Mouse (Mus musculus) cerebellum, adult 2 months (tissue): Measurements from ENCODE around the gene Gng7. TPM values are rescaled to one million over a fixed set of nuclear protein-coding genes. Genes with fewer than 3 reads are reported as not detected.

ENCODE experiments used
- DNase-seq, 2 experiments: peaks; one replicate each; pipeline ENCODE4 v3.0.0; 2021
- H3K27ac ChIP-seq: fragments of 200-500 bp; 2 replicates; pipeline ENCODE4 v1.5.1; 2012; ENCODE audit warnings: low read length, control low read depth, inconsistent platforms; ENCODE audit not compliant: insufficient read depth
- H3K27me3 ChIP-seq: fragments of 200-500 bp; 2 replicates; pipeline ENCODE4 v1.6.1; 2012; ENCODE audit warnings: inconsistent platforms, mild to moderate bottlenecking, low read length, moderate library complexity; ENCODE audit not compliant: control insufficient read depth, insufficient read depth
- H3K4me1 ChIP-seq: fragments of 200-500 bp; 2 replicates; pipeline ENCODE4 v1.6.1; 2011; ENCODE audit warnings: low read length; ENCODE audit not compliant: control insufficient read depth, insufficient read depth
- H3K4me3 ChIP-seq: fragments of 200-500 bp; replicated peaks from 2 replicates; pipeline ENCODE3; 2011; ENCODE audit warnings: mild to moderate bottlenecking, low read depth, low read length, control low read depth; ENCODE audit not compliant: insufficient read depth
- CTCF ChIP-seq: fragments of 200-500 bp; IDR thresholded peaks from 2 replicates; pipeline ENCODE4 v1.5.1; 2011; ENCODE audit warnings: low read depth, mild to moderate bottlenecking, control low read depth, low read length, moderate library complexity, borderline replicate concordance; ENCODE audit not compliant: insufficient read depth
- POLR2A ChIP-seq: fragments of 200-500 bp; IDR thresholded peaks from 2 replicates; pipeline ENCODE4 v1.6.1; 2011; ENCODE audit warnings: low read length, control low read depth, borderline replicate concordance; ENCODE audit not compliant: insufficient read depth
- WGBS: fragments of 180-500 bp; shearing (Covaris S2); methylation state at CpG from one replicate; pipeline ENCODE4 v1.1.7; 2018; 5-methylcytosine and 5-hydroxymethylcytosine counted together
- polyA plus RNA-seq: library from polyadenylated mRNA; depleted of rRNA; stranded (reverse); fragments of >200 nt; gene quantifications from 2 replicates; pipeline ENCODE4 v1.2.3, GENCODE M21; 2012

Gng7 gene
- polyA plus RNA-seq, 1 experiment = 23.0 TPM

DNA sequence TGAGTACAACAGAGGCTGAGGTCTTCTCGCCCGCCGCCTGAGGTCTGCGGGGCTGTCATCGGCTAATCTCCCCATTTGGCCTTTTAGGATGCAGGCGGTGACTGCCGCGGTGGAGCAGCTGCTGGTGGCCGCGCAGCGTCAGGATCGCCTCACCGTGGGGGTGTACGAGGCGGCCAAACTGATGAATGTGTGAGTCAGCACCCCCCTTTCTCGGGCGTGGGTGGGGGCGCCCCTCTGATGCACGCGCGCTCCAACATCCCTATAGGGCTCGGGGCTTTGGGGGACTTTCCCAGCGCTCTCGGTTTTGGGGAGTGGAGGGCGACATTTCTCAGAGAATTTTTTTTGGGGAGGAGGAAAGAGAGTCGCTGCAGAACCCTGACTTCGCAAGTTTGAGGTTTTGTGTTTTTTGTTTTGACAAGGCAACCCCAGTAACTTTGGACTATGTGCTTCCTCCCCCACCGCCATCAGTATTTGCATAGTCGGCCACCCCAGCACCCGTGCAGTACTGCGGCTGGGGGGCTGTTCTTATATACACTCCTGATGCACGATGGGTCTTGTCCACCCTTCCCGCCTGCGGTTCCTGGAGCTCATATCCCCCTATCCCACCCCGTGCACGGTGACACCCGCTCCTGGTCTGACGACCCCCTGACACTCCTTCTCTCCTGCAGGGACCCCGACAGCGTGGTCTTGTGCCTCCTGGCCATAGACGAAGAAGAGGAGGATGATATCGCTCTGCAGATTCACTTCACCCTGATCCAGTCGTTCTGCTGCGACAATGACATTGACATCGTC is 84.2 kb downstream of the Gng7 start:
- peaks cover 20% of the 10 kb centered on the region; the same call in 1 of the 2 replicates for H3K4me1 ChIP-seq
- 1% methylated on average over 45 of the region's 45 CpGs for WGBS
- peak overlapping the region; percentile 65 for H3K27ac ChIP-seq

DNA sequence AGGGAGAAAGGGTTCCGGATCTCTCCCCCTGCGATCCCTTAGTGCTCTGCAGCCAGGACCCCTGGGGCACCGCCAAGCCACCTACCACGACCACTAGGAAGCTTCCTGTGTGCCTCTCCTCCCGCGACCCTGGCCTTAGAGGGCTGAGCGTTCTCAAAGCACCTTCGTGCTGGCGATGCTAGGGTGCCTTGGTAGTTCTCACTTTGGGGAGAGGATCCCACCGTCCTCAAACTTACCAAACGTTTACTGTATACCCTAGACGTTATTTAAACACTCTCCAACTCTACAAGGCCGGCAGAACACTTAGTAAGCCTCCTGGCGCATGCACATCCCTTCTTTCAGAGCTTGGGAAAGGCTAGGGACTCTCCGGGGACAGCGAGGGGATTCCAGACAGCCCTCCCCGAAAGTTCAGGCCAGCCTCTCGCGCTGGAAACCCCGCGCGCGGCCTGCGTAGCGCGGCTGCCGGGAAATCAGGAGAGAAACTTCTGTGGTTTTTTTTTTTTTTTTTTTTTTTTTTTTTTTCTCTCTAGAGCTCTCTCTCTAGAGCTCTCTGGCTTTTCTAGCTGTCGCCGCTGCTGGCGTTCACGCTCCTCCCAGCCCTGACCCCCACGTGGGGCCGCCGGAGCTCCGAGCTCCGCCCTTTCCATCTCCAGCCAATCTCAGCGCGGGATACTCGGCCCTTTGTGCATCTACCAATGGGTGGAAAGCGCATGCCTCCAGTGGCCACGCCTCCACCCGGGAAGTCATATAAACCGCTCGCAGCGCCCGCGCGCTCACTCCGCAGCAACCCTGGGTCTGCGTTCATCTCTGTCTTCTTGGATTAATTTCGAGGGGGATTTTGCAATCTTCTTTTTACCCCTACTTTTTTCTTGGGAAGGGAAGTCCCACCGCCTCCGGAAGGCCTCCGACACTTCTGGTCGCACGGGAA is 85.2 kb downstream of the Gng7 start, which contains the start of gene Gadd45b:
TSS of gene Gadd45b (plus strand) at position 775 of the 928 bp plus-strand sequence.
- under 1% methylated on average over 56 of the region's 56 CpGs for WGBS

More for the DNA sequence above, 84.2 kb downstream of the Gng7 start:
- DNase-seq = peak; percentile 73 to 76
- Histone ChIP-seq H3K4me3 (peak overlapping the region; percentile 96), H3K27me3 (no peaks in the 10 kb centered on the region)
- no peak for TF ChIP-seq CTCF
- no peak for TF ChIP-seq POLR2A

DNA sequence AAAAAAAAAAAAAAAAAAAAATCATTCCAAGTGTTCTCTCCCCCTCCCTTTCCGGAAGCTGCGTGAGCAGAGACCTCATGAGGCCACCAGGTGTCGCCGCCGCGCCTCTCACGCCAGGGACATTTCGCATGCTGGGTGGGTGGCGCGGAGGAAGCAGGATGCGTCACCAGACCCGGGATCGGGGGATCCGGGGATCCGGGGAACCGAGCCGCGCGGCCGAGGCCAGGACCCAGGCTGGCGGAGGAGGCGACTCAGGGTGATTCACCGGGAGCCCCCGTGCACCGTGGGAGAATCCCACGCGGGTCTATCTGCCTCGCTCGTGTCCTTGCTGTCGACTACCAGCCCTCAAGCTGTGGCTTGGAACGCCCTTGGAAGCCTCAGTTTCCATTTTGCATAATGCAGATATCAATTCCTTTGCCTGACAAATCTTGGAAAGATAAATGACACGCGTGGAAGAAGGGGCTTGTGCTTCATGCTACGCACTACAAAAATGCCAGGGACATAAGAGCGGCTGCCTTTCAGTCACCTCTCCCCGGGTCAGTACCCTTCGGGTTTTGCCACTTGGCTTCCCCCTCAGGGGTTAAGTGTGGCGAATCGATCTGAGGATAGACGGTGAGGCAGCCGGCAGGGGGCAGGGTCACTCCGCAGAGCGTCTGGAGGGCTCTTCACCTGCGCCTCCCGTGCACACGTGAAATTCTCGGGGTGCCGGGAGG is 86.0 kb downstream of the Gng7 start:
- Histone ChIP-seq H3K27ac (peak overlapping the region; percentile 90), H3K4me1 (peaks cover 19% of the 10 kb centered on the region; the same call in 1 of the 2 replicates), H3K4me3 (peak overlapping the region; percentile 76), H3K27me3 (no peaks in the 10 kb centered on the region)
- peak; percentile 93 to 95 for DNase-seq
- TF ChIP-seq CTCF (peak; percentile 88), POLR2A (peak; percentile 69)
- under 1% methylated on average over 48 of the region's 48 CpGs for WGBS

More for the DNA sequence above, 85.2 kb downstream of the Gng7 start, which contains the start of gene Gadd45b:
- H3K27me3 ChIP-seq = no peaks in the 10 kb centered on the region
- TF ChIP-seq POLR2A = peak; percentile 100
- TF ChIP-seq CTCF = no peak
- H3K4me1 ChIP-seq = peaks cover 20% of the 10 kb centered on the region; the same call in 1 of the 2 replicates
- peak; percentile 98 to 100 for DNase-seq
- peak within 1 kb of the TSS; percentile 90 for H3K27ac ChIP-seq
- H3K4me3 ChIP-seq = peak within 1 kb of the TSS; percentile 96

- Histone ChIP-seq H3K27ac (no peak overlapping the region), H3K4me3 (no peak overlapping the region), H3K27me3 (no peaks in the 10 kb centered on the region), H3K4me1 (no peaks in the 10 kb centered on the region)
- DNase-seq = no peak
- TF ChIP-seq POLR2A (no peak), CTCF (no peak)
- 49% methylated on average over 3 of the region's 3 CpGs for WGBS
Measured at GRCm38 (mm10) chr10:80925472-80925871, 89.3 kb downstream of the Gng7 start.

- 21% methylated on average over 16 of the region's 16 CpGs for WGBS
- no peak overlapping the region for H3K27ac ChIP-seq
- H3K27me3 ChIP-seq = no peaks in the 10 kb centered on the region
- H3K4me1 ChIP-seq = no peaks in the 10 kb centered on the region
- TF ChIP-seq POLR2A = no peak
- no peak for TF ChIP-seq CTCF
- DNase-seq = no peak
- no peak overlapping the region for H3K4me3 ChIP-seq
Measured at GRCm38 (mm10) chr10:80921923-80922322, 92.8 kb downstream of the Gng7 start.

- Histone ChIP-seq H3K27ac (peak within 1 kb of the TSS; percentile 79), H3K4me3 (peak within 1 kb of the TSS; percentile 90), H3K27me3 (no peaks in the 10 kb centered on the region), H3K4me1 (peaks cover 23% of the 10 kb centered on the region)
- WGBS = under 1% methylated on average over 61 of the region's 61 CpGs
- peak; percentile 64; the same call in 1 of the 2 replicates for TF ChIP-seq POLR2A
- no peak for TF ChIP-seq CTCF
- peak; percentile 86 to 90 for DNase-seq
Measured at GRCm38 (mm10) chr10:80917779-80918434, 96.8 kb downstream of the Gng7 start, which contains the start of gene Lmnb2. TSS of gene Lmnb2 (minus strand) at chr10:80918245.

DNA sequence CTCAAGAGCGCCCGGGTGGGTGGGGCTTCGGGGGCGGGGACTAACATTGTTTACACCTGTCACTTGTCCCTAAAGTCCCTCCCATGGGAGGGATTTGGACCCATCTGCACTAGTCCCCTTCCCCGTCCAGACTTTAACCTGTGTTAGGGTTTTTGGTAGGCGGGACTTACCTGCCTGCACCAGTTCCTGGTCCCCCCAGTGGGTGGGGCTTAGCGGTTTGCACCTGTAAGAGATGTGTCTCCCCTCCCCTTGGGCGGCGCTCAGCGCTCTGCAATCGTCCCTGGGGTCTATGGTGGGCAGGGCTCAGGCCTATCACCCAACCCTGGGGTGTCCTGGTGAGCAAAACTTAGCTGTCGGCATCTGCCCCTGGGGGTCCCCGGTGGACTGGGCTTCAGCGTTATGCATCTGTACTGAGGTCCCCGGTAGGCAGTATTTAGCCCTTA is 97.4 kb downstream of the Gng7 start:
- DNase-seq = peak; percentile 40 to 46
- WGBS = 3% methylated on average over 15 of the region's 15 CpGs
- Histone ChIP-seq H3K27ac (peak overlapping the region; percentile 79; the same call in 1 of the 2 replicates), H3K4me1 (peaks cover 27% of the 10 kb centered on the region), H3K4me3 (peak overlapping the region; percentile 90), H3K27me3 (no peaks in the 10 kb centered on the region)
- no peak for TF ChIP-seq POLR2A
- TF ChIP-seq CTCF = no peak
